Mouse (Mus musculus): ENCODE measurements at regions not wholly inside any gene's neighbourhood (a gene's known extent, or its start where the extent isn't known, plus 50 kb on each side); places are given as distances from the start of the nearest gene placed in this dataset.

GRCm38 (mm10) chr8:90192856-90193255 is 155.3 kb downstream of the Tox3 start:
- no peak for DNase-seq (ENCODE audit: low spot score in 2 of 2)

GRCm38 (mm10) chr8:90182807-90183206 is 165.3 kb downstream of the Tox3 start:
- DNase-seq (ENCODE audit: low spot score in 2 of 2), result no peak

- no peak for DNase-seq (ENCODE audit: low spot score in 2 of 2)
Measured at GRCm38 (mm10) chr8:90176771-90177170, 171.4 kb downstream of the Tox3 start.

DNA sequence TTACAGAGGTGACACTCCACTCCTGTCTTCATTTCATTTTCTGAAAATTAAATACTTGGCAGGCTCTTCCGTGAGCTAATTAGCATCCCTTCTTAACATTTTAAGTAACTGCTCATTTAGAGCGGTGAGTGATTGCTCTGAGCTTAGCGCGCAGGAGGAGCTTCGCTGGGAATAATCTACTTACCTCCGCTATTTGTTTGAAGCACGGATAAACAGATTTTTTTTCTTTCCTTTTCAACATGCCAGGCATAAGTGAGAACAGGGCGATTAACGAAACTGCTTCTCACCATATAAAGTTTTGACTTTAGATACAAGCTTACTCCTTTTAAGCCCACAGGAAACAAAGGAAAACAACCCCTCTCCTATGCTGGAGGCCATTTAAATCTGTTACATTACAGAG is 171.8 kb downstream of the Tox3 start:
- no peak for DNase-seq (ENCODE audit: low spot score in 2 of 2)

DNA sequence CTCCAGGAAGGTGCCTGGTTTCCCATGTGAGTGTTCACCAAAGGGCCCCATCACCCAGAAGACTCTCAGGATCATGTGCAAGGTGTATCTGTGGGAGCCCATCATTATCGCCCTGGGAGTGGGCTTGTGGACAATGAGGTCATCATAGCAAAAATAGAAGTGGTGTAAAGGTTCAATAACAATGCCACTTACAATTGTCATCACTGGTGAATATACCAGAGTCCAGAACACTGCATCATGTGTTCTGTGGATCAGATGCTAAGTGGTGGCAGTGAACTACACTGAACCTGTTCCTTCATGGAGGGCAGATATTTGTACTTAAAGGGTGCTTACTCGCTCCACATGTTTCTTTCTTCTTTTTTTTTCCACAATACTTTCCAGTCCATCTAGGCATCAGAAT is 181.5 kb downstream of the Tox3 start:
- no peak for DNase-seq (ENCODE audit: low spot score in 2 of 2)

GRCm38 (mm10) chr8:90151477-90151876 is 196.7 kb downstream of the Tox3 start:
- no peak for DNase-seq (ENCODE audit: low spot score in 2 of 2)

DNA sequence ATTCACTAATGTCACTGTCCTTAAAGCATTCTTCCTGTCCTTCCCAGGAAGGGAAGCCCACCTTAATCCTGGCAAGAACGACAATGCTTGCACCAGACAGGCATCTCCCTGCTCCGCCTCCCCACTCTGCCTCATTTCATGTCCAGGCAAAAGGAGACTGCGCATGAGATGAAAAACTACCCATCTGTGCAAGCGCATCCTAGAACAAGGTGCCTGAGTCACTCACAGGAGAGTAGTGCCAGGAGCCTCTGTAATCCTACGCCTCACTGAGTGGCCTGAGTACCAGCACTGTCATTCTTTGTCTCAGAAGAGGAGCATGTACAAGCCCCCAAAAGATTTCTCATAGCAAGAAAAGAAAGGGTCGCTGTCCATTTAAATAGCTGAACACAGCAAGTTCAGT is 198.2 kb downstream of the Tox3 start:
- no peak for DNase-seq (ENCODE audit: low spot score in 2 of 2)

- DNase-seq (ENCODE audit: low spot score in 2 of 2), result no peak
Measured at GRCm38 (mm10) chr8:90134626-90135025, 213.5 kb downstream of the Tox3 start.

DNA sequence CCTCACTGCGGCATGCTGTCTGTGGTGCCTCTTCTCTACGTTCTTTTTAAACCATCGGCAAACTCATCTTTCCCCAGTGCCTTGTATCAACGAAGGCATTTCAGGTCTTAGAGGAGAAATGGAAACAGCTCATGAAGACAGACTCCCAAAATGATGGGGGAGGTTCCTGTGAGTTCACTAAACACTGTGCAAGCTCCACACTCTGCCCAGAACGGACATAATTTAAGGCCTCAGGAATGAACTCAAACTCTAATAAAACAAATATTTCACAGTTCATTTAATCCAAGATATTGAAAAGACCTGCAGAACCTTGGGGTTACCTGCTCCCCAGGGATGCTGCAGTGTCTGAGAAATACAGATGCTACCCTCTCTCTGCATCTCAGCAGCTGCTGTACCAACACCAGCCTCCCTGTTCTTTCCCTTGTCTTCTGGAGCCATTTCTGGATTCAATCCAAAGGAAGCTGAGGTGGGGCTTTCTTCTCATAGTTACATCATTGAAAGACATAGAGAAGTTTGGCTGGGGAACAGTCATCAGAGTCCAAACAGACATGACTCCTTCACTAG is 217.4 kb downstream of the Tox3 start:
- DNase-seq (ENCODE audit: low spot score in 2 of 2), result no peak

GRCm38 (mm10) chr8:90125426-90125825 is 222.7 kb downstream of the Tox3 start:
- no peak for DNase-seq (ENCODE audit: low spot score in 2 of 2)

DNA sequence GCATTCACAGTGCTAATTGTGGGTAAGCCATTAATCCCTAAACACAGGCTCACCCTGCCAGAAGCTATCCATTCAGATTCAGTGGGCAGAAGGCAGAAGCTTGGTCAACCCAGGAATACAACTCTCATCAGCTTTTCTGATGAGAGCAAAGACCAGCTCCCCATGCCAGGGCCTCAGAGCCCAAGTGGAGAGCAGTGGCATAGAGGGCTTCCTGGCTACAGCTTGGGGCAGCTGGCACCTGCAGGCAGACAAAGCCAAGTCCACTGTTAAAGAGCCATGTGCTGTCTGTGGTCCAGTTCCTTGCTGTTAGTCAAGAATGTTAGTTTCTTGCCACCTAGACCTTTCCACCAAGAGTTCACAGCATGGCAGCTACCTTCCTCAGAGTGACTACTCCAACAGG is 225.0 kb downstream of the Tox3 start:
- no peak for DNase-seq (ENCODE audit: low spot score in 2 of 2)

DNA sequence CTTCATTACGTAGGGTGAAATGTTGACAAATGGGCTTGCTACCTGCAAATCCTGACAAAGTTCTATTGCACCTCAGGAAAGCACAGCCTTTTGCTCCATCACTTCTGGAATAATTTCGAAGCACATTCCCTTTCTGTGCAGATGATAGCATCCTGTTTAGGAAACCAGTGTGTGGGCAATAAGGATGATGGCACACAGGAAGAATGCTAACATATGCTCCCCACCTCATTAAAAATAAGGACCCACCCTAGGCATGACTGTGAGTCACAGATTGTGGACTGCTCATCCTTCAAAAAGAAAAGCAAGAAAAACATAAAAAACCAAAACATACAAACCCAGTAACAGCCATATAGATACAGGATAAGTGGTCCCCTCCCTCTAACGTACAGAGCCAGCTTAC is 226.2 kb downstream of the Tox3 start:
- DNase-seq (ENCODE audit: low spot score in 2 of 2), result no peak

- DNase-seq (ENCODE audit: low spot score in 2 of 2), result no peak
Measured at GRCm38 (mm10) chr8:90121017-90121416, 227.1 kb downstream of the Tox3 start.

DNA sequence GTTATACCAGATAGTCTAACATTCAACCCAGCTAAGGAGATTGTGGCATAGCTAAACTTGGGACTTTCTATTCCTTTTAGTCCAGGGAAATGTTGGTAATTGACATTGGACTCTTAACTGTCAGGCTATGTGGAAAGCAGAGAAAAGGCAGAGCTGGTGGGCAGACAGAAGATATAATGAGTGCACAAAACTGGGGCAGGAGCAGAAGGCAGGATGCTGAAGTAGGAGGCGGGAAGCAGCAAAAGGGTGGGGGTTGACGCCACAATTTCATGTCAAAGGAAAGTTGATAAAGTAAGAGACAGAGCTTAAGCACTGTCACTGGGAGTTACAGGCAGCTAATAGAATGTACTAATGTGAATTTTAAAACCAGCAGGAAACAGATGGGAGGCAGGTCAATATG is 232.7 kb downstream of the Tox3 start:
- DNase-seq (ENCODE audit: low spot score in 2 of 2), result no peak

- no peak for DNase-seq (ENCODE audit: low spot score in 2 of 2)
Measured at GRCm38 (mm10) chr8:90100509-90100908, 247.6 kb downstream of the Tox3 start.

- DNase-seq (ENCODE audit: low spot score in 2 of 2), result no peak
Measured at GRCm38 (mm10) chr8:90082630-90083029, 265.5 kb downstream of the Tox3 start.

- DNase-seq (ENCODE audit: low spot score in 2 of 2), result no peak
Measured at GRCm38 (mm10) chr8:90076381-90076780, 271.8 kb downstream of the Tox3 start.

DNA sequence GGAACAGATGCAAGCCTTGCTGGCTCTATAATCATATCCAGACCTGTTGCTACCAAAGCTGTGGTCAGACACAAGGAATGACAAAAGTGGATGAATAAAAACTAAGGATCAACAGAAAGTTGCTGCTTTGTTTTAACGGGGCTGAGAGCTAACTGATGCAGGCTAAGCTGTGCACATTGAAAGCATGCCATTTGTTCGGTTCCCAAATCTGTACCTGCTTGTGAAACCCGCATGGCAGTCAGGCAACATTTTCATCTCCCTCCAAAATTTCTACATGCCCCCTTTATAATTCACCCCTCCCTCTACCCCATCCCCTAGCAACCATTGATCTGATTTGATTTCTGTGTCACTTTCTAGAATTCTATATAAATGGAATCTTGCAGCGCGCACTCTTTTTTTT is 272.3 kb downstream of the Tox3 start:
- DNase-seq (ENCODE audit: low spot score in 2 of 2), result no peak

DNA sequence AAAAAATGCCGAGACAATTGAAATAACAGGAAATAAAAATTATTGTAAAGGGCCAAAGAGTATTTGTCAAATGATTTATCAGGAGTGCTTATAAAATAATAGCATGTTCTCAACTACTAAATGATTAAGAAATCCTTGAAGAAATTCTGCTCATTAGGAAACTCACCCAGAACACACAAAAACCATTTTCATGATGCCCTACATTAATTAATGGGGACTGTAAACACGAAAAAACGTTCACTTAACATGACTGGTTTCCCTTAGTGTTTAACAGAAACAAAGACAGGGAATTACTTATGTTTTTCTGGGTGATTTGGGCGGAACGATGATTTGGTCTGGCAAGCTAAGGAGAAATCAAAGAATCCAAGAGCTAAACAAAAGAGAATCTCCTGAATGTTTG is 278.1 kb downstream of the Tox3 start:
- no peak for DNase-seq (ENCODE audit: low spot score in 2 of 2)

- DNase-seq (ENCODE audit: low spot score in 2 of 2), result no peak
Measured at GRCm38 (mm10) chr8:90069411-90069993, 278.6 kb downstream of the Tox3 start.

GRCm38 (mm10) chr8:90068441-90068840 is 279.7 kb downstream of the Tox3 start:
- DNase-seq (ENCODE audit: low spot score in 2 of 2), result no peak

DNA sequence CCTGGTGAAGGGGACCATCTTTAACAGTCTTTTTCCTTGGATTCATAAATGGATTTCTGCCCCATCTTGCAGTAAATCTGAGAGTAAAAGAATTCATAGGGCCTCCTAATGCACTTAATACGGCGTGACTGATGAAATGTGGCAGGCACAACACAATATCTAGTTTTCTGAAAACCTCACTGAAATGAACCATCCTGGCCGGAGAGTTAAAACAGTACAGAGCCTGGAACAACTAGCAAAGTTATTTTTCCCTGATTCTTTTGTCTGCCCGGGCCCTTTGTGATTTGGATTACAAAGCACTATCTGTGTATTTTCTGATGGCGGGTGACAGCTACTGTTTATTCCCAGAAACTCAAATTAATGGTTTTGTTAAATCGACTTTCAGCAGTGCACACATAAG is 283.8 kb downstream of the Tox3 start:
- no peak for DNase-seq (ENCODE audit: low spot score in 2 of 2)

DNA sequence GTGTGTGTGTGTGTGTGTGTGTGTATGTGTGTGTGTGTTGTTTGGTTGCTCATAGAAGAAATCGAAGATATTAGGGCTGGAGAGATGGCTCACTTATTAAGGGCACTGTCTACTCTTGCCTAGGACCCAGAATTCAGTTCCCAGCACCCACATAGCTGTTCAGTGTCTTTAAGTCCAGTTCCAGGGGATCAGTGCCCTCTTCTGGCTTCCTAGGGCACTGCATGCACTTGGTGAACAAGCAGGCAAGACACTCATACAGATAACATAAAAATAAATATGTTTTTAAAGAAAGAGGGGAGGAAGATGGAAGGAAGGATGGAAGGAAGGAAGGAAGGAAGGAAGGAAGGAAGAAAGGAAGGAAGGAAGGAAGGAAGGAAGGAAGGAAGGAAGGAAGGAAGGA is 284.9 kb downstream of the Tox3 start:
- DNase-seq (ENCODE audit: low spot score in 2 of 2), result no peak

DNA sequence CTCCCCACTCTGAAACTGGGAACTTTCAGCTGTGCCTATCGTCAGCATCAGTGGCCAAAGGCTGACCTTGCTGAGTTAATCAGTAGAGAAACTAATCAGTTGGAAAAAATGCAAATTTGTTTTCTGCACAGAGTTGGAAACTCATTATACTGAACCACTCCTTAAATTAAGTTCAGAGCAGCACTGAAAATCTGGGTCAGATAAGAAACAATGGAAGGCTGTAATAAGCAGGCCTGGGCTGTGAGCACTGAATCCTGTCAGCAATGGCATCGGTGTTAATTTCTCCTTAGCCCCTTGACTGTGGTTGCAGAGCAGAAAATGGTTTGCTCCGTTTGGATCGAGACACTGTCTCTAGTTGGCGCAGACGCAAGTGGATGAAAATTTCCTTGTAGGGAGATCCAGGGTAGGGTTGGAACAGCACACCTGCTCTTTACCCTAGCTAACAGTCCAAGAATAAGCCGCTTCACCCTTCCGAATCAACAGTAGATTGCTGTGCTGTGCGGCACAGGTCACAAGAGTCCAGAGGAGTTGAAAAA is 289.4 kb downstream of the Tox3 start:
- DNase-seq (ENCODE audit: low spot score in 2 of 2), result no peak
